Mouse (Mus musculus) activated CD4-positive, CD25-positive, alpha-beta regulatory T cell, adult 4 months (primary cell): ENCODE results near the gene Med13l. TPM values are rescaled to one million over a fixed set of nuclear protein-coding genes. Genes with fewer than 3 reads are reported as not detected.

ENCODE experiments used
- ATAC-seq: one replicate; pipeline ENCODE4 v1.8.0; 2017
- polyA plus RNA-seq, 2 experiments: library from polyadenylated mRNA; unstranded; fragments of 100-300 nt; shearing (Covaris generic); gene quantifications; one replicate each; pipeline ENCODE4 v1.2.1; 2017

Med13l gene
- polyA plus RNA-seq, 2 experiments from 2014 or later, result 14.6 to 17.4 TPM

DNA sequence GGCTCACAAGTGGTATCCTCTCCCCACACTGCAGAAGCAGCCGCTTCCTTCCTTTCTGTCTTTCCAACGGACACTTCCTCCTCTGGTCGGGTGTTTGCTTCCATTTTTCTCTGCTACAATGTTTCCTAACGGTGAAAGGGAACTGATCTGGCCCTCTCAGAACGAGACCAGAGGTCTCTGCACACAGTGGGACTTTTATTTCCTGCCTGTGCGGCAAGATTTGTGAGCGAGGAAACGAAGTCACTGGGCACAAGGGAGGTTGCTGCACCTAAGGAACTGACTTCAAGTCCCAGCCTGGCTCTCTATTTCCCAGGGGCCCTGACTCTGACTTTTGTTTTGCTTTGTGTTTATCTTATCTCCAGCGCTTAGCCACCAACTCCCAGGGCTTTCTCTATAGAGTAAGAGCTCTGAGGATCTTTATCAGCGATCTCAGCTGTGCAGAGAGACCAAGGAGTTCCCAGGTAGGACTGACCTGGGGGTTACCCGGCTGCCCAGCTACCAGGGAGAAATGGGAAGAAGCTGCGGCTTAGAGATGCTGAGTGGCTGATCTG is 4.0 kb upstream of the Med13l start:
- ATAC-seq, result no peak

DNA sequence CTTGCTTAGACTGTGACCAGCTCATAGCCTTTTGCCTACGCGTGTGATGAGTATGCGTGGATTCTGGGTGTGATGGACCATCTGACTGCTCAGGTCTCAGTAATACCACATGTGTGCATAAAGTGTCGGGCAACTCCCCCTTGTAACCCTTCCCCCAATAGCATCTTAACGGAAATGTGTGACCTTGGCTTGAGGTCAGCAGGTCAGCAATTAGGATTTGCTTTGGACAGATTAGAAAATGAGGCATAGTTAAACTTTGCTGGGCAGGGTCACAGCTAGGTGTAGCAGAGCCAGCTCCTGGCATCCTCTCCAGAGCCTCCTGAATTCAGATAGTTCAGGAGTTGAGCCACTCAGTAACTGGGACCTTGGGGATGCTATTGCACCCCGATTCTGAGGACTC is 1.6 kb upstream of the Med13l start:
- no peak for ATAC-seq

DNA sequence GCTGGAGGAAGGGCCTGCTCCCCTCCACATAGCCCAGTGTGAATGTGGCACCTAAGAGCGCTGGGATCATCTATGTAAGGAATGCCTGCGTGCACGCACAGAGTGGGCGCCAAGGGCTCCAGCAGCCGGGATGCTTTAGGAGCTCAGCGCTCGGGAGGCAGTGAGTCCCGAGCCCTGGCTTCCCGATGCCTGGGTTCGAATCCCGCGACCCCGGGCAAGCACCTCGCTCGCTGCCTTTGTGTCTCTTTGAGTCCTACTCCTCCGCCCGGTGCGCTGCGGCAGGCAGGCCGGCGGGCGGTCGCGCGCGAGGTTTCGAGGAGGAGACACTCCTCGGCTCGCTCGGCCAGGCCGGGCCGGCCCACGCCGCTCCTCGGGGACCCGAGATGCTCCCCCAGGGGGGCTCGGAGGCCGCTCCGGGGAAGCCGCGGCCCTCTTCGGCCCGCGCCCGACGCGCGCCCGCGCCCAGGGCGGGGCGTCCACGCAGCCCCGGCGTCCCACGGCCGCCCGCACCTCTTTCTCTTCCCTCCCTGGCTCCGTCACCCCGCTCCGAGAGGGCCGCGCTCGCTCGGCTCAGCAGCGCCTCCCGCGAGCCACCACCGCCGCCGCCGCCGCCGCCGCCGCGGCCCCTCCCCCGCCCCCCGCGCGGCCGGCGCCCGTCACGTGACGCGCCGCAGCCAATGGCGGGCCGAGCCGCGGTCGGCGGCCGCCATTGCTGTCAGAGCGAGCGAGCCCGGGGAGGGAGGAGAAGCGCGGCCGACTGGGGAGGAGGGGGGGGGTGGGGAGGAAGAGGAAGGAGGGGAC is 695 bp upstream of the Med13l start:
- peak; percentile 73 for ATAC-seq

DNA sequence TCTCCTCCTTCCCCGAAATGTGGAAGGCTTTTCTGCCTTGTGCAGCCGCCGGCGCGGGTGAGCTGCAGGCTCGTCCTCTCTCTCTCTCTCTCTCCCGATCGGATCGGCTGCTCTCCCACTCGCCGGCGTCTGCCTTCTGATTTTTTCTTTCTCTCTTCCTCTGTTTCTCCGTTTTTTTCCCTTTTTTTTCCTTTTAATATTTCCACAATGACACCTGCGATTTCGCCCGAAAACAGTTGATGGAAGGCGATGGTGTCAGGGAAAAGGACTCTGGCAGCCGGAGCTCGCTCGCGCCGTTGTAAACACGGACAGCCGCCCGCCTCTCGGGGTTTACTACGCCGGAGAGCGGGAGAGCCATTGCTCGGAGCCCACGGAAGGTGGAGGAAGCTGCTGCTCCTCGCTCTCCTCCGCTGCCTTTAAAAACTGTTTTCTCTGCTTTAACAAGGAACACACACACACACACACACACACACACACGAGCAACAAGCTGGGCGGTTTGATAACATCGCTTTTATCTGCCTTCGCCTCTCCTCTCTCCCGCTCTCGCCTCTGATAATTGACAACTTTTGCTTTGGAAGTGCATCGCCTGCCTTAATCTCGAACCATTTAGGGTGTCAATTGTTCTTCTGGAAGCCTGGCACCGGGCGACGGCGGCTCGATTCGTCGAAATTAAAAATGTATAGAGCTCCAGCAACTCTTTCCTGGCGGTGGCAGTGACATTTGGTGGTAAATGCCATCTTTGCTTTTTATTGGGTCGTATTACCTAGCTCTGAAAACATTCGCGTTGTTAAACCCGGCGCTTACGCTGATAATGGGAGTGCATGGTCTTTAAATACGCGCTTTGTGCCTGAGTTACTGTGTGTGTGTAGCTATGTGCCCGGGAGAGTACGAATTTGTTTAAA is 858 bp downstream of the Med13l start:
- no peak for ATAC-seq

DNA sequence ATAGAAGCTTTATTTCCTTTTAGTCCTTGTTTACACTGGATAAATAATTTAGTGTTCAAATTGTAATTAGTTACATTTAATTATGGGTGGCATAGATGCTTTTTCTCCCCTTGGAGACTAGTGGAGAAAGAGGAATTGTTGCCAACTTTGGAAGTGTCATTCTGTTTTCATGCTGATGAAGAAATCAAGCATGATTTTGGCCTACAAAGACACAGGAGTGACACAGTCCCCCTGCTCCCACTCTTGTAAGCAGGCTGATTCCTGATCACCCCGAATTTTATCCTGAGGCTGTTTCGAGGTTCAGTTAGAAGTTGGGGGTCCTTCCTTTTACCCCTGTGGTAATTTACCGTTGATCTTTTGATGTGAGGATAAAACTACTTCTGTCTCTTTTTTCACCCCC is 1.7 kb downstream of the Med13l start:
- ATAC-seq, result no peak

DNA sequence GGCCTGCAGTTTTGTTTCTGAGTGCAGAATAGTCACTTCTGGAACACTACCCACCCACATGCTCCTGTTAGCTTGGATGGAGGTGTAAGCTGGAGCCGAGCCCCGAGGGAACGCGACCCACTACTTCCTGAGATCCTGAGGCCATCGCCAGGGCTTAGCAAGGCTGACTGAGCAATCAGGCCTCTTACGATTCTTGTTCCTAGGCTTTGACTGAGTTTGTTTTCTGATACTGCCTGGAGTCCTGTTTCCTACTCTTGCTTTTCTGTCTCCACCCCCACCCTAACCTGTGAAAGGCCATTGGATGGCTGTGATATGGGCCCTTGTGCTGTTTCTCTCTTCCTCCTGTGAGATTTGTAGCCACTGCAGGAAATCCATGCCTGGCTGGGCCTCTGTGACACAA is 3.1 kb downstream of the Med13l start:
- ATAC-seq, result no peak

DNA sequence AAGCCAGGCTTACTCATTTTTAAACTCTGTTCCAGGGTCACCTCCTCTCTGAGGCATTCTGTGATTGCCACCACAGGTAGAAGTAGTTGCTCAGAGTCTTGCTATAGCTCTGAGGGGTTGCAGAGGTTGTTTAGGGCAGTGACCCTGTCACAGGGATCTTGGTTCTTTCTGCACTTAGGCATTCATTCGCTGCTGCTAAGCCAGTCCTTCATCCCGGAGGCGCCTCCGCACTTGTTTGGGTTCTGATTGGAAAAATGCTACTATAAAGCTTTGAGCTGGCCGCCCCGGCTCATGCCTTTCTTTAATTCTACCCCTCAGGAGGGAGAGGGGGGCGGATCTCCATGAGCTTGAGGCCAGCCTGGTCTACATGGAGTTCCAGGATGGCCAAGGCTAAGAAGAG is 6.9 kb downstream of the Med13l start:
- ATAC-seq, result no peak

DNA sequence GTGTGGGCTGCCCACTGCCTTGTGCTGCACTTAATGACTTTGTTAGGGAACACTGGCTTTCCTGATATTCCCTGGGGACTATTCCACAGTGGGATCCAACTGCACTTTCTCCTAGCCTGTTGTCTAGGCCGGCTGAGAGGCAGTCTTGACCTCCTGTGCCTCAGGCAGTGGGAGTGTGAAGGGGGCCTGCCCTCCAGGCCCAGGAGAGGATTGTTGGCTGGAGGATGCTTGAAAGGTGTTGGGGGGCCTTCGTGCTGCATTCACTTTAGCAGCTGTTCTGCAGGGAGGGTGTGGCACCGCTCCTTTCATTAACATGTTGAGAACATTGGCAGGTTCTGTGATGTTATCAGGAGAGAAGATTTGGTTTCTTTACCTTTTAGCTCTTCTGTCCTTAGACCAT is 8.5 kb downstream of the Med13l start:
- no peak for ATAC-seq

DNA sequence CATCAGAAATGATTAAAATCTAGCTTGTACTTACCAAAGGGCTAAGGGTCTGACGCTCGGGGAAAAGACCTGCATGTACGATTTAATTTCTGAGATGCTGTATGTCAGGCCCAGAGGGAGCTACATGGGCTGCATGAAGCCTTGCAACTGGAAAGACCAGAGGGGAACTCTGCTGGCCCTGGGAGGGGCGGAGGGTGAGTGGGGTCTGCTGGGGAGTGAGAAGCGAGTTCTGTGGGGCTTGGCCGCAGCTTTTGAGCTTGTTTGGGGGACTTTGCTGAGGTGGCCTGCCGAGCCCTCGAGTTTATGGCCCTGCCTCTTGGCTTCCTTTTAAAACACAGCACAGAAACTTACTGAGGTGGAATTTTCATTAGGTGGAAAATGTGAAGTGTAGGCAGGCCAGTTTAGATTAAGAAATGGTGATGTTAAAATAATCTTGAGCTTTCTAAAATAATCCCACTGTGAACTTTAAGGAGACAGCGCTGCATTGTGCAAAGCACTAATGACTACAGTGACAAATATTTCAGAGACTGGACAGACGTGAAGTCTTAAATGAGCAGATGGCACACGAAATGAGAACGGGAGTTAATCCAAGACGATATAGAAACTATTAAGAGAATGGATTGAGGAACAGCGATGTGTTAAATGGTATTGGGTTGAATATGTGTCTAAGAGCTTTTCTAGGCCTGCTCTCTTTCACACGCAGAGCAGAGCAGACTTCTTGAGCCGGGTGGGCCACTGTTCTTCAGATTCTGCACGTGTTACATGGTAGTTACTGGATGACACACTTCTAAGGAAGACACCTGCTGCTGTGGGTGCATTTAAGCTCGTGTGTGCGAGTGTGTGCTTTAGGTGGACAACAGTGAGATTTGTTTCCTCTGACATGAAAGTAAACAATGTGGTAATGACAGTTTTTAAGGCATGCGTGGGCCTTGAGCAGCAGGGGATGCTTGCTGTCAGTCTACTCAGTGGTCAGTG is 9.4 kb downstream of the Med13l start:
- ATAC-seq, result no peak

DNA sequence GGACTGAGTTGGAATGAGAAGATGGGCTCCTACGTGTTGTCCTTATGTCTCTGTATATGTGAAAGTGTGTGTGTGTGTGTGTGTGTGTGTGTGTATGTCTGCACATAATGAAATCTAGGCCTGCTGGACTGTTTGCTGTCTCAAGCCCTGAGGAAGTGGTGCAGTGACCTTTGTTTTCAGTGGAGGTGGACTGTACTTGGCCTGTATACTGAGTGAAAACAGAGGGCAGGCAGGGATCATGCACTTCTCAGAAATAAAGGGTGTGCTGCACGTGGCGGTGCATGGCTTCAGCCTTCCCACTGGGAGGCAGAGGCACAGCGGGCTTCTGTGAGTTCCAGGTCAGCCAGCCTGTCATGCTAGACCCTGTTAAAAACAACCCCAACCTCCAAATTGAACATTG is 11.0 kb downstream of the Med13l start:
- ATAC-seq, result no peak

DNA sequence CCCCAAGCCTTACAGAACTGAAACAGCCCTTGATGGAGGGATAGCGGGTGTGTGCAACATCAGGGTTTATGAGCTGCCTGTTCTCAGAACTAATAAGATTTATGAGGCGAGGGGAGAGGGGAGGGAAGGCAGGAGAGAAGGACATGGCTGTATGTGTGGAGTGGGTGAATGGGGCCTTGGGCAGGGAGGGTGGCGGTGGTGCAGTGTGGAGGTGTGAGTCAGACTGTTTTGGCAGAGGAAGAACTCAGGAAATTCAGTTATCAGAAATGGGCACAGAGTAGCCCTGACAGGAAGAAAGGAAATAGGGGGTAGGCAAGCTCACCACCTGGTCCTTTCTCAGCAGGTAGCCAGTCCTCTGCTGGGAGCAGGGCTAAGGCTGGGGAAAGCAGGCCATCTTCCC is 13.8 kb downstream of the Med13l start:
- ATAC-seq, result peak; percentile 43

DNA sequence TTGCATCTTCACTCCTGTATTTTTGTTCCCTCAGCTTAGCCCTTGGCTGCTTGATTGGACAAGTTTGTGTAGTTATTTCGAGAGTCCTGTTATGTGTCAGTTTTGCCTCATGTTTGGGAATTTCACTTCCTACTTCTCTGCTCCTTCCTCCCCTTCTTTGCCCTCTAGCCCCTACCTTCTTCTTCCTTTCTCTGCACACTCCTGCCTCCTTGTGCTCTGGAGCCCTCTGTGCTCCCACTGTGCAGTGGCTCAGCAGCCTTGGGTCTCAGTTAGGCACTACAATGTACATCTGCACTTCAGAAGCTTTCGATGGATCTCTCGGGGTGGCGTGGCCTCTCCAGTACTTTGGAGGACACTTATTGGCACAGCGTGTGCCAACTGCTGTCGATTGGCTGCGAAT is 14.5 kb downstream of the Med13l start:
- no peak for ATAC-seq

DNA sequence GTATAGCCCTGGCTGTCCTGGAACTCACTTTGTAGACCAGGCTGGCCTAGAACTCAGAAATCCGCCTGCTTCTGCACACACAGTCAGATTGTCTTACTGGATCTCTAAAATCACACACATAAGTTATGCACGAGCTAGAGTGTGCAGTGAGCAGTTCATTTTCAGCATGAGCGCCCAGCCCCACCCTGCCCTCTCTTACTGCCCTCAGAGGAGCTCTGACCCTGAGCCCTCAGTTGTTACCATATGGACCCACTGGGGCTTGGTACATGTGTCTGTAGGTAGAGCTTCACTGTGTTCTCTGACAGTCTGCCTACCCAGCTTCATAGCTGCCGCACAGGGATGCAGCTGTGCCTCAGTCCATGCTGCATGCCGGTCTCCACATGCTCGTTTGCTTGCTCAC is 15.4 kb downstream of the Med13l start:
- ATAC-seq, result no peak

DNA sequence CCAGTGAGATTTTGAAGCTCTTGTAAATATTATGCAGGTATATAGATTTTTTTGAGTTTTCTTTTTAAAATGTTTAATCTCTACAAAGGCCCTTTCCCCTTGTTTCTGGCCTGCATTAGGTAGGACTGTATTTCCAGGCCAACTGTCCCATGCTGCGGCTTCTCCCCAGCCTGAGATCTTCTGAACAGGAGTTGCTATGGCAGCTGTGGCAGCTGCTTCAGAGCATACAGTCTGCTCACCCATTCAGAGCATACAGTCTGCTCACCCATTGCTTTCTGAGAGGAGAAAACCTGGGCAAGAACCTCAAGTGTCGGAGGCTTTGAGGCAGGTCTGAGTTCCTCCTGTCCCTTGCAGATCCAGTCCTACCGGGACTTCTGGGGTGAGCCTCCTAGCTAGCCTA is 16.3 kb downstream of the Med13l start:
- ATAC-seq, result no peak

DNA sequence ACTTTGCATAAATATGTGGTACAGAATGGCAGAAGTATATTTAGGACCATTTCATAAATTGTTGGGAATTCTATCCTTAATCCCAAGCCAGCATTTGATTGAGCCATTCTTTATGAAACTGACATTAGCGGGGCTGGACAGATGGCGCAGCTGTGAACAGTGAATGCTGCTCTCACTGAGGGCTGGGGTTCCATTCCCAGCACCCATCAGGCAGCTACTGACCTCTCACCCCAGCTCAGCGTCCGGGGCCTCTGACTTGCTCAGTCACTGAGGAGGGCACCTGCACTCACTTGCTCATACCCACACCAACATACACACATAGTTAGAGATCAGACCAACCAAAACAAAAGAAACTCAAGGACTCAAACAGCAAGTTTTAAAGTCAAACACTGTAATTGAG is 24.9 kb downstream of the Med13l start:
- ATAC-seq, result no peak

DNA sequence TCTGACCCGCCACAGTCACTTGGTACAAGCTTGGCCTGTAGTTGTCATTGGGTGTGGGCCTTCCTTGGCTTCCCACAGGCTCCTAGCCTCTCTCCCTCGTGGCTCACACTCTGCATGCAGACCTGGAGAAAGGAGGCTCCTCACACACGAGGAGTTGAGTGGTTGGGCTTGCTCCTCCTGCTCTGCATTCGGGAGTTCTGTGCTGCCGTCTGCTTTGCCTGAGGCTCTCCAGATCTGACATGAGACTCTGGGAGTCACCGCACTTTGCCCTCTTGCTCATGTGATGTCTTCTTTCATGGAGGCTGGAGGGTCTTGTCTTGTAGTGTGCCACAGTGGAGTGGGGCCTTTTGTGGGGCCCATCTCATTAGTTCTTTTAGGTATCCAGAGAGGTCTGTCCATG is 26.1 kb downstream of the Med13l start:
- no peak for ATAC-seq

DNA sequence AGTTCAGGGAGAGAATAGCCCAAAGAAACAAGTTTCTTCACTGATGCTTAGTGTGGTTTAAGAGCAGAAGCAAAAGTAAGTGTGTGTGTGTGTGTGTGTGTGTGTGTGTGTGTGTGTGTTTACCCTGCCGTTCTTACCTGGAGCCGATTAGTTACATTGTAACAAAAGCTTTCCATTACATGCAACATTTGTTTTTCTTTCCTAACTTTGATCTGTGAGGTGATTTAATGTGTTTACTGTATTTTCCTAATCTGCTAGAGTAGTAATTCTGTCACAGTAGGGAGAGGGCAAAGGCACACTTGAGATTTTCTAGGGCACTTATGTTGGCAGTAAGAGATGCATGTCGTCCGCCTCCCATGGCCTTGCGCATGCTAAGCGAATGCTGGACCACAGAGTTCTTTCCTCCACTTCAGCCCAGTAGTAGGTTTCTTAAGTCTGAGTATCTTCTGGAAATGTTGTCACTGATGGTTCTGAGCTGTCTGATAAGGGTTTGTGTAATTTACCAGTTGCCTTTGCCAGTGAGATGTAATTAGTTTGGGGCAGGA is 28.0 kb downstream of the Med13l start:
- peak; percentile 4 for ATAC-seq

DNA sequence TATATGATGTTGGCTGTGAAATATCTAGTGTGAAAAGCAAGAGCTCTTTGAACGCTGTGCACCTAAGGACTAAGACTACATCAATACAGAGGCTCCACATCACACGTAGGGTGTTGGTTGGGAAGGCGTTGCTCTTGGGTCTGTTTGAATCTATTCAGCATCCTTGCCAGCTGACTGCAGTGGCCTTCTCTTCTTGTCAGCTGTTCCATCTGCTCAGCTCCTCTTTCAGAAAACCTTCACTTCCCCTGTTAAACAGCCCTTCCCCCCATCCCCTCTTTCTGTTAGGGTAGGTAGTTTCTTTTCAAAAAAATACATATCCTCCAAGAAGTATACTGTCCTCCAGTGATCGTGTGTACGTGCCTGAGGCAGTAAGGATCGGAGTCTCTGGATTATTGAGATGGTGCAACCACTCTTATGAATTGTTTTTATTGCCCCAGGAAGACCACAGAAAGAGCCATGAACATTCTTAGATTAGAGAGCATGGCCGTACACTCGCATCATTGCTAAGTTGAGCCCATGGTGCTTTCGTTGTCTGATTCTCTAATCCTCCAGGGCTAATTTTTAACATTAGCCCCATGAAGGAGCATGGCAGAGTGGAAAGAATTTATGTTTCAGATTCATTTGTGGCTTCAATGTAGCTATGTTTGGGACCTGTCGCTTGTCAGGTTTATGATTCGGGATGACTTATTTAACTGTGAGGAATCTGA is 28.9 kb downstream of the Med13l start:
- ATAC-seq, result peak; percentile 32

DNA sequence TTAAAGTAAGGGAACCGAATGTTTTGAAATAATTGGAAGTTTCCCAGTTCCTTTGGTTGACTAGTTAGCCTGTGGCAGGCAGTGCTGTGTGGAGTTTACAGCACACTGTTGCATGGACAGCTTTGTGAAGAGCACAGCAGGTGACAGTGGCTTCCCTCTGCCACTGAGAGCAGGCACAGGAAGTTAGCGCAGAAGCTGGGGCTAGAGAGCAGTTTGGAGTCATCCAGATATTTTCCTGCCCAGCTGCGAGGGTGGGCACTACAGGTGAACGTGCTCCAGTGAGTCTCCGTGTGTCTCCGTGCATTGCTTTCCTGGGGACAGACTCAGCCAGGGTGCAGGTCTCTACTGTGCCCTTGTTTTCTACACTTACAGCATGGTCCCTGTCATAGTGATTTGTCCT is 30.4 kb downstream of the Med13l start:
- ATAC-seq, result no peak

DNA sequence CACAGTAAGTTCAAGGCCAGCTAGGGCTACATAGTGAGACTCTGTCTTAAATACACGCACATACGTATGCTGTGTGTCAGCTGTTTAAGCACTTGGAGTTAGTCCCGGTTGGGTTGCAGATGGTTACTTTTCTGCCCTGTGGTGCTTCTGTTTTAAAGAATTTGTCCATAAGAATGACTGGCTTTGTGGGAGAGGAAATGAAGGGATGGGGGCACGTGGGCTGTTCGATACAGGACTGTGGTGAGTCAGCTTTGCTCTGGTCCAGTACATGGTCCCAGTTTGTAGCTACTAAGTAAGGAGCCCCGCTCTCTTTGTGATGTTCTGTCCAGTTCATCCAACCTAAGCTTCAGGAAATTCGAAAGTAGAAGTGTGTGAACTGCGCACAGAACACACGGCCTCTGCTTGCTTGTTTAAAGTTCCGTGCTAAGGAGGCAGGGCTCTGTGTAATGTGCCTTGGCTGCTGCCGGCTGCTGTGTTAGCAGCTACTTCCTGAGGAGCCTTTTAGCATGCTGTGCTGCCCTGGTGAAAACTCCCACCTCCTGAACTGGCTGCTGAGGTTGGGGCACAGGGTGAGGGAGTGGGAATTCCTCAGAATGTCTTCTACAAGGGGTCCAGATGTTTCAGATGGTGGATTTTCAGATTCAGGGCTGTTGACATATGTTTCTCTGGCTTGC is 31.5 kb downstream of the Med13l start:
- ATAC-seq, result peak; percentile 48
